Mouse (Mus musculus) stomach, postnatal 0 days (tissue): Measurements from ENCODE around the gene Eif4a3. TPM values are rescaled to one million over a fixed set of nuclear protein-coding genes. Genes with fewer than 3 reads are reported as not detected.

Source experiments
- ATAC-seq: fragments of 200-750 bp; cut with Nextera tagmentation; 2 replicates; pipeline ENCODE4 v1.8.0; 2017; ENCODE audit not compliant: low FRiP score, low TSS enrichment
- DNase-seq: peaks from one replicate; pipeline ENCODE4 v3.0.0-alpha.2; 2016; ENCODE audit warnings: low spot score
- H3K27ac ChIP-seq: fragments of 300-500 bp; sonication (generic); replicated peaks from 2 replicates; pipeline ENCODE4 v1.5.1; 2014; ENCODE audit warnings: mild to moderate bottlenecking, control low read depth
- H3K27me3 ChIP-seq: fragments of 300-500 bp; sonication (generic); 2 replicates; pipeline ENCODE4 v1.6.1; 2014; ENCODE audit warnings: low read length; ENCODE audit not compliant: control insufficient read depth, insufficient read depth
- H3K36me3 ChIP-seq: fragments of 300-500 bp; sonication (generic); 2 replicates; pipeline ENCODE4 v1.6.1; 2014; ENCODE audit warnings: low read length, mixed read lengths; ENCODE audit not compliant: control insufficient read depth, insufficient read depth
- H3K4me1 ChIP-seq: fragments of 300-500 bp; sonication (generic); replicated peaks from 2 replicates; pipeline ENCODE4 v1.6.1; 2014; ENCODE audit warnings: antibody characterized with exemption; ENCODE audit not compliant: control insufficient read depth, insufficient read depth
- H3K4me2 ChIP-seq: fragments of 300-500 bp; sonication (generic); replicated peaks from 2 replicates; pipeline ENCODE4 v1.6.1; 2014; ENCODE audit warnings: low read depth, mild to moderate bottlenecking, control low read depth, moderate library complexity
- H3K4me3 ChIP-seq: fragments of 300-500 bp; sonication (generic); 2 replicates; pipeline ENCODE4 v1.5.1; 2014; ENCODE audit warnings: low read depth, low read length, control low read depth
- H3K9ac ChIP-seq: fragments of 300-500 bp; sonication (generic); 2 replicates; pipeline ENCODE4 v1.6.1; 2014; ENCODE audit warnings: mild to moderate bottlenecking, low read length, control low read depth, mixed read lengths
- H3K9me3 ChIP-seq: fragments of 300-500 bp; sonication (generic); 2 replicates; pipeline ENCODE4 v1.6.1; 2016; ENCODE audit warnings: low read length; ENCODE audit not compliant: control insufficient read depth
- CTCF ChIP-seq: IDR thresholded peaks from 2 replicates; pipeline ENCODE4 v1.5.1; 2016; ENCODE audit warnings: antibody characterized with exemption, low read depth, mild to moderate bottlenecking, moderate library complexity
- EP300 ChIP-seq: optimal IDR thresholded peaks from 2 replicates; pipeline ENCODE3; 2016; ENCODE audit warnings: antibody characterized with exemption
- WGBS: fragments of 180-500 bp; shearing (Covaris S2); extraction: QIAGEN DNeasy Blood & Tissue Kit; methylation state at CpG from one replicate; pipeline ENCODE4 v1.1.7; 2014; 5-methylcytosine and 5-hydroxymethylcytosine counted together
- polyA plus RNA-seq: library from polyadenylated mRNA; unstranded; fragments of >200 nt; fragmentation: Nextera tagmentation; extraction: Ambion mirVana; gene quantifications from 2 replicates; pipeline ENCODE4 v1.2.1, GENCODE M21; 2015

The Eif4a3 gene
- polyA plus RNA-seq, 1 experiment from 2014 or later: 197 TPM

DNA sequence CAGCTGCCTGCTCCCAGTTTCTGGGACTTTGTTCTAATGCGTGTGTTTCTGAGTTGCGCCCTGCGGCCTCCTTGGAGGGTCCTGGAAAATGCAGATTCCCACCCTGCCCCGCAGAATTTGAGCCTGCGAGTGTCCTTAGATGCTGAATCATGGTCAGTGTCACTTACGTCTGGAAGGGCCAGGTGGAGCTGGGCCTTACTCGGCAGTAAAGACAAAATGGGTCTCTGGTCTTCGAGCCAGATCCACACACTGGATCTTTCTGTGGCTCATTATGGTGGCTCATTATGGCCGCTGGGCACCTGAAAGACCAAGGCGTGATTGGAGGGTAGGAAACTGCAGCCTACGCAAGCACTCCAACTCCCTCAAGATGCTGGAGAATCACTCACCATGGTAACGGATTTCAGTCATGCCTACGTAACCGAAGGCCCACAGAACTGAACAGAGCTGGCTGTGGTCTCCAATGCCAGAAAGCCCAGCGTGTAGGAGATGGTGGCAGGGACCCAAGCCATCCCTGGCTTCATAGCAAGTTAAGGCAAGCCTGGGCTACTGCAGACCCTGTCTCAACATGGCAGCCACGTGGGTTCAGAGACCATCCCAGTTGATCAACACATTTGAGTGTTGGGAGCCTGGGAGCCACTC lies 31.2 kb downstream of the Eif4a3 start:
- no peak for TF ChIP-seq EP300
- TF ChIP-seq CTCF: no peak
- no peak for ATAC-seq
- Histone ChIP-seq H3K9me3 (no peaks in the 10 kb centered on the region), H3K27me3 (no peaks in the 10 kb centered on the region), H3K4me3 (peak overlapping the region; percentile 60; the same call in 1 of the 2 replicates), H3K4me2 (peak overlapping the region; percentile 98), H3K9ac (peak overlapping the region; percentile 75; the same call in 1 of the 2 replicates), H3K36me3 (no peaks in the 10 kb centered on the region), H3K27ac (peak overlapping the region; percentile 65; the same call in 1 of the 2 replicates), H3K4me1 (no peaks in the 10 kb centered on the region)
- 73% methylated on average over 16 of the region's 16 CpGs for WGBS
- DNase-seq: no peak

DNA sequence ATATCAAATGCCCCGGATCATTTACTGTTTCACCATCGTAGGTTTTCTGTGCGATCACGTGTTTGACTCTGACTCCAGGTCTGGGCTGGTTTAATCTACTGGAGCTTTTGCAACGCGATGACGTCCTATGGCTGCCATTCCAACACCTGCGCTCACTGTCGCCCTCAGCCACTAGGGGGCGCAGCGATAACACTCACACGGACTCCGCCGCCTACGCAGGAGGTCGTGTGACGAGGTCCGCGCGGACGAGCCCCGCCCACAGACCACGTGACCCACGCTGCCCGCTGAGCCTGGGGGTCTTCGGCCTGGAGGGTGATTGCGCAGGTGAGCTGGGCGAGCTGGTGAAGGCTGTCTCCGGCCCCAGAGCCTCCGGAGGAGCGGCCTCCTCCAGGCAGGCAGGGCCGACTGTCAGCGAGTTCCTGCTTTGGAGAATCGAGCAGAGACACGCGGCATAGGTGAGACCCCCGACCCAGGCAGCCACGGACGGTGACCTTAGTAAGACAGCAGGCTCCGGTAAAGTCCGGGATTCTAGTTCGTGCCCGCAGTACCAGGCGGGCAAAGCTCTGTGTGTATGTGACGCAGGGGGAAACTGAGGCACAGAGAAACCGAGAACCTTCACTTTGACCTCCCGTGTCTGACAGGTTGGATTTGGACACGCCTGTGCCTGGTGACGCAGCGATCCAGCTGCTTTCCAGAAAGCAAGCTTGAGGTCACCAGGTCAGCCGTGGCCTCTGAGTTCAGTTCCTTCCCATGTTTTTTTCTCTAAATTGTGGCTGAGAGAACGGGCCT lies 31.9 kb downstream of the Eif4a3 start, which contains the start of gene Gaa:
Gene Gaa (plus strand): TSS at position 120 of the 789 bp plus-strand sequence.
- Histone ChIP-seq H3K27ac (peak within 1 kb of the TSS; percentile 65), H3K4me2 (peak within 1 kb of the TSS; percentile 98), H3K36me3 (no peaks in the 10 kb centered on the region), H3K9me3 (no peaks in the 10 kb centered on the region), H3K27me3 (no peaks in the 10 kb centered on the region), H3K9ac (peak within 1 kb of the TSS; percentile 75), H3K4me1 (no peaks in the 10 kb centered on the region), H3K4me3 (peak within 1 kb of the TSS; percentile 60)
- 2% methylated on average over 52 of the region's 52 CpGs for WGBS
- no peak for TF ChIP-seq EP300
- peak; percentile 100 for TF ChIP-seq CTCF
- peak; percentile 87 for ATAC-seq
- peak; percentile 98 for DNase-seq

DNA sequence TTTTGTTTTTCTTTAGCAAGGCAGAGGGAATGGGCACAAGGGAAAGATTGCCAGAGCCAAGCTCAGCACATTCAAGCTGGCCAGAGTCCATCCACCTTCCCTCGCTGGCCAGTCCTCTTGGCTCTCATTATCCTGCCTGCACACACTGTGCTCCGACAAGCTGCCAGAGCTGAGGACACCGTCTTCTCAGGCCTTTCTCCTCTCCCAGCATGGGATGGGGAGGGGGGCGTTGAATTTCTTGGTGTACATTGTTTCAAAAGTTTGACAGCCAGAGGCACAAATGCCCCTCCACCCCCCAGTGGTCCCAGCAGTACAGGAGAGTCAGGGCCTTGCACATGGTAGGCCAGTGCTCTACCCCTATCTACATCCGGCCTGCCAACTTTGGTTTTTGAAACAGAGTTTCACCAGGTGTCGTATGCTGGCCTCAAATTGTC lies 32.6 kb downstream of the Eif4a3 start:
- peak overlapping the region; percentile 98 for H3K4me2 ChIP-seq
- no peak overlapping the region for H3K27ac ChIP-seq
- H3K36me3 ChIP-seq: no peaks in the 10 kb centered on the region
- no peaks in the 10 kb centered on the region for H3K9me3 ChIP-seq
- no peaks in the 10 kb centered on the region for H3K4me1 ChIP-seq
- 43% methylated on average over 6 of the region's 6 CpGs for WGBS
- ATAC-seq (no peak), DNase-seq (no peak)
- H3K9ac ChIP-seq: no peak overlapping the region; the same call in 1 of the 2 replicates
- TF ChIP-seq EP300 (no peak), CTCF (no peak)
- no peak overlapping the region for H3K4me3 ChIP-seq
- H3K27me3 ChIP-seq: no peaks in the 10 kb centered on the region

DNA sequence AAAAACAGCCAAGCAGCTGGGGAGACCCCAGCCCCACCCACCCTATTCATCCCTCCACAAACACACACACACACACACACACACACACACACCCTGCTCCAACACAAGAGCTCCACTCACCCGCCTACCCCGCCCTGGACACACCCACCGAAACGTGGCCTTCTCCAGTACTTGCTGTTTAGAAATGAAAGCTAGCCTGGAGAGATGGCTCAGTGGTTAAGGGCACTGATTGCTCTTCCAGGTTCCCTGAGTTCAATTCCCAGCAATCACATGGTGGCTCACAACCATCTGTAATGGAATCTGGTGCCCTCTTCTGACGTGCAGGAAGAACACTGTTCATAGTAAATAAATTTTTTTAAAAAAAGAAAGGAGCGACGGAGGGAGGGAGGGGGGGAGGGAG lies 34.1 kb downstream of the Eif4a3 start:
- TF ChIP-seq EP300: no peak
- TF ChIP-seq CTCF: no peak
- Histone ChIP-seq H3K27ac (no peak overlapping the region), H3K4me2 (no peak overlapping the region), H3K4me3 (no peak overlapping the region), H3K27me3 (no peaks in the 10 kb centered on the region), H3K9me3 (no peaks in the 10 kb centered on the region), H3K36me3 (no peaks in the 10 kb centered on the region), H3K9ac (no peak overlapping the region), H3K4me1 (no peaks in the 10 kb centered on the region)
- 58% methylated on average over 7 of the region's 7 CpGs for WGBS
- ATAC-seq (no peak), DNase-seq (no peak)

DNA sequence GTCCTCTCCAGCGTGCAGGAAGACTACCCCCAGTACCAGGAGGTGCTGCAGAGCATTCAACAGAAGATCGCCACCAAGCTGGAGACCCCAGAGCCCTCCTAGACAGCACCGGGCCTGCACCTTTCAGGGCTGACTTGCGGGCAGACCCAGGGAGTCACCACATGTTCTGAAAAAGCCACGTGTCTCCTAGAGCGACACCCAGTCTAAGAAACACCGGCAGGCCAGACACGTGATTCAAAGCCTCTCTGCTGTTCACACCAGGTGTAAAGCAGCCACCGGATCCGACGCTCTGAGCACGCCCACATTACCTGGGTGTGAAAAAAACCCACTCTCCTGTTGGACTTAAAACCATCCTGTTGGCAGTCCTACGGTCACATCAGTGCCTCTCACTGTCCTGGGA lies 35.5 kb downstream of the Eif4a3 start:
- no peak for DNase-seq
- WGBS: 85% methylated on average over 13 of the region's 13 CpGs
- no peaks in the 10 kb centered on the region for H3K4me1 ChIP-seq

DNA sequence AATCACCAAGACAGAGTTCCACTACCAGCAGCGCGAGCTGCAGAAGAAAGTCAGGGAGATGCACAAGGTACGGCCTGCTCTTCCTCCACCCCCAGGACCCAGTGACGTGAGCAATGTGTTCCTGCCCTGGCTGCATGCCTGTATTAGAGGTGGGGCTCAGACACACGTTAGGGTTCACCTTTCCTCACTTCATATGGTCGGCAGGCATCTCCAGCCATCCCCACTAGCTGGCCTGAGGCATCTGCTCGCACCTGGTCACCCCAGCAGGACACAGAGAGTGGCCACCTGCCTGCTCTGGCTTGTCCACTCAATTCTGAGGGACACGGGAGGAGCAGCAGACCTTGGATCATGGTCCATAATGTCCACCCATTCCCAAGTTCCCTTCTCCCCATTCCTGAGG lies 39.9 kb downstream of the Eif4a3 start:
- ATAC-seq: no peak
- Histone ChIP-seq H3K9ac (no peak overlapping the region), H3K9me3 (no peaks in the 10 kb centered on the region), H3K27ac (no peak overlapping the region), H3K36me3 (no peaks in the 10 kb centered on the region), H3K4me1 (no peaks in the 10 kb centered on the region), H3K27me3 (no peaks in the 10 kb centered on the region), H3K4me2 (no peak overlapping the region), H3K4me3 (no peak overlapping the region)
- DNase-seq: no peak
- no peak for TF ChIP-seq EP300
- TF ChIP-seq CTCF: no peak
- 79% methylated on average over 8 of the region's 8 CpGs for WGBS

More for the DNA sequence above, 35.5 kb downstream of the Eif4a3 start:
- no peak overlapping the region for H3K9ac ChIP-seq
- no peak for ATAC-seq
- no peak overlapping the region for H3K27ac ChIP-seq
- H3K27me3 ChIP-seq: no peaks in the 10 kb centered on the region
- TF ChIP-seq CTCF (no peak), EP300 (no peak)
- no peaks in the 10 kb centered on the region for H3K36me3 ChIP-seq
- no peak overlapping the region for H3K4me2 ChIP-seq
- no peak overlapping the region for H3K4me3 ChIP-seq
- H3K9me3 ChIP-seq: no peaks in the 10 kb centered on the region
